Mouse (Mus musculus): ENCODE data around the gene Prkag1. TPM values are rescaled to one million over a fixed set of nuclear protein-coding genes. Genes with fewer than 3 reads are reported as not detected.

The Prkag1 gene
- polyA plus RNA-seq, 1 experiment from 2014 or later: 128 TPM

DNA sequence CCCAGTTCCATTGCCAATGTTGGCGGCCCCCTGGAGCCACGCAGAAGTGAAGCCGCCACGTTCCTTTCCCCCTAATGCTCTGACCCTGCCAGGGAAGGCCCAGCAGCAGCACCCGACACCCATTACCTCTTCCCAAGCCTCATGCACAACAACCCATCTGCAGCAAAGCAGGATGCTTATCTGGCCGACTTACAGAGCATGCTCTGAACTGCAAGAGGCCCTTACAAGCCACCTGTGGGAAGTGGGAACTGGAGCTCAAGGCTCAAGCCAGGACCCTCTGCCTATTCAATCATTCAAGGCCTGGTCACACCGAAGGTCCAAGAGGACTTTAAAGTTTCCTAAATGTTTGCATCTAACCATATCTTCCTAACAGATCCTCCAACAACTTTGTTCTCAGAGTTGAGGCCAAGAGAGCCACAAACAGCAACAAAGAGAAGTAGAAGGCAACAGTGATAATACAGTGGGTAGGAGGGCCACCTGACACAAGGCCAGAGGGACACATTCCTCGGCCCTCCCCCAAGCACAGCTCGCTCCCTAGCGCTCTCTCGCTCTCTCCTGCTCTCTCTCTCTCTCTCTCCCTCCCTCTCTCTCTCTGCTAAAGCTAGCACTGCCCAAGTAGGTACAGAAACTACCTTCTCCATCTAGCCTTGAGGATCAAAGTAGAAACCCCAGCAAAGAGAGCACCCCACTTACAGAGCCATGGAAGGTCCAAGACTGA is 37.2 kb upstream of the Prkag1 start:
- DNase-seq (ENCODE audit: low spot score) (no peak), ATAC-seq (replicated peaks; ENCODE audit: low FRiP score) (no peak)
- peak overlapping the region; percentile 100 for H3K4me3 ChIP-seq (ENCODE audit: low read depth, low read length)
- H3K27ac ChIP-seq (ENCODE audit: low read depth, low read length): peak overlapping the region; percentile 68
- no peaks in the 10 kb centered on the region for H3K9me3 ChIP-seq (ENCODE audit: control insufficient read depth, low read length)
- H3K36me3 ChIP-seq (ENCODE audit: control insufficient read depth, insufficient read depth, low read length): peaks cover 31% of the 10 kb centered on the region
- peak overlapping the region; percentile 100 for H3K9ac ChIP-seq (ENCODE audit: low read depth, low read length)
- peaks cover 28% of the 10 kb centered on the region for H3K4me1 ChIP-seq (replicated peaks; ENCODE audit: control insufficient read depth, insufficient read depth, low read length)
- peak overlapping the region; percentile 98 for H3K4me2 ChIP-seq
- H3K27me3 ChIP-seq (replicated peaks; ENCODE audit: control insufficient read depth, insufficient read depth, low read length): no peaks in the 10 kb centered on the region
- WGBS: 31% methylated on average over 11 of the region's 11 CpGs

DNA sequence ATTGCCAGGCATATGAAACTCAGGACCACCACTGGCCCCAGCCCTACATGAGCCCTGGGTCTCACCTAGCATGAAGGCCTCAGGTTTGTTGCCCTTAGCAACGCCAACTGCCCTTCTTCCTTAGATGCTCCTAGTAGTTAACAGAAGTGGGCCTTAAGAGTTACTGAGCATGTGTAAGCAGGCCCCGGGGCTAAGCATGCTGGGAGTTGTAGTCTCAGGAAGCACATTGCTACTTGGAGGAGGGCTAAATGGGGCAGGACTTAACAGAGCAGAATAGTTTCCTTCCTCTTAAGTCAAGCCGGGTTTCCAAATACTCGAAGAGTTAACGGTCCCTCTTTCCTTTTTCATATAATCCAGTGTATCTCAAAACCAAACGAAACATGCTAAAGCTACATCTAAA is 36.0 kb upstream of the Prkag1 start:
- DNase-seq (ENCODE audit: low spot score) (no peak), ATAC-seq (replicated peaks; ENCODE audit: low FRiP score) (no peak)
- Histone ChIP-seq H3K4me2 (peak overlapping the region; percentile 98), H3K27me3 (replicated peaks; ENCODE audit: control insufficient read depth, insufficient read depth, low read length) (no peaks in the 10 kb centered on the region), H3K4me1 (replicated peaks; ENCODE audit: control insufficient read depth, insufficient read depth, low read length) (peaks cover 28% of the 10 kb centered on the region), H3K4me3 (ENCODE audit: low read depth, low read length) (peak overlapping the region; percentile 100), H3K27ac (ENCODE audit: low read depth, low read length) (peak overlapping the region; percentile 68; the same call in 1 of the 2 replicates), H3K9me3 (ENCODE audit: control insufficient read depth, low read length) (no peaks in the 10 kb centered on the region), H3K36me3 (ENCODE audit: control insufficient read depth, insufficient read depth, low read length) (peaks cover 43% of the 10 kb centered on the region), H3K9ac (ENCODE audit: low read depth, low read length) (peak overlapping the region; percentile 100)
- 44% methylated on average over 6 of the region's 6 CpGs for WGBS

DNA sequence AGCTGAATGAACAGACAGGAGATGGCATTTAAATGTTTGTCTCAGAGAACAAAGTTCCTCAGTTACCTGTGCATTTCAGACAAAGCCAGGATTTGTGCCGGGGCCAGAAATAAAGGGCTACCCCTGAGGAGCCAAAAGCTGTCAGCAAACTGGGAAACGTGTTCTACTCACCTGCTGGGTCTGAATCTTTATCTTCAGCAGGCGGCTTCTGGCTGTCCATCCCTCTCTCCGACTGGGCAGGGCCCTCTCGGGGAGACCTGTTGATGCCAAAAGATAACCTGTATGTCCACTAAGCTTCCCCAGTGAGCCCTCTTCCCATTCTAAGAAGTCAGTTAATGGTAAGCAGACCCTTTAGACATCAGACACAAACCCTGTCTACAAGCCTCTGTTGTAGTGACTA is 35.2 kb upstream of the Prkag1 start:
- H3K4me2 ChIP-seq: no peak overlapping the region
- H3K27me3 ChIP-seq (replicated peaks; ENCODE audit: control insufficient read depth, insufficient read depth, low read length): no peaks in the 10 kb centered on the region
- 87% methylated on average over 5 of the region's 5 CpGs for WGBS
- peaks cover 28% of the 10 kb centered on the region for H3K4me1 ChIP-seq (replicated peaks; ENCODE audit: control insufficient read depth, insufficient read depth, low read length)
- no peak overlapping the region for H3K4me3 ChIP-seq (ENCODE audit: low read depth, low read length)
- no peak for DNase-seq (ENCODE audit: low spot score)
- no peak for ATAC-seq (replicated peaks; ENCODE audit: low FRiP score)
- no peak overlapping the region for H3K27ac ChIP-seq (ENCODE audit: low read depth, low read length)
- H3K9ac ChIP-seq (ENCODE audit: low read depth, low read length): no peak overlapping the region
- H3K9me3 ChIP-seq (ENCODE audit: control insufficient read depth, low read length): no peaks in the 10 kb centered on the region
- peaks cover 51% of the 10 kb centered on the region for H3K36me3 ChIP-seq (ENCODE audit: control insufficient read depth, insufficient read depth, low read length)

DNA sequence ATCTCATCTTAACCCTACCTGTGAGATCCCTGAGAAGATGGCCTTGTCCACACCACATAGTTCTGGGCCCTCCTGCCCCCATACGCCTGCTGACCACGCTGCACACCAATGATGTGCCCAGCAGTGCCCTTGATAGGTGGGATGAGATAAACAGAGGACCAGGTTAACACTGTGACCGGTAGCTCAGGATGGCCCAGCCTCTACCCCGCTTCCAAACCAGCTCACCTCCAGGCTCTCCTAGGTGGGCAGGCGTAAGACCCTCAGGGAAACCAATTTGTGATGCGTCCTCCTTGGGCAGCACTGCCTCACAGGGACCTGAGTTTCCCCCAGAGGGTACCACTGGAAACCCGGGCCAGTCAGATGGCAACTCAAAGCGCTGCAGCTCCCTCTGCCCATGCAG is 34.5 kb upstream of the Prkag1 start:
- H3K4me3 ChIP-seq (ENCODE audit: low read depth, low read length): no peak overlapping the region
- H3K27me3 ChIP-seq (replicated peaks; ENCODE audit: control insufficient read depth, insufficient read depth, low read length): no peaks in the 10 kb centered on the region
- H3K4me2 ChIP-seq: no peak overlapping the region
- ATAC-seq (replicated peaks; ENCODE audit: low FRiP score) (no peak), DNase-seq (ENCODE audit: low spot score) (no peak)
- WGBS: 93% methylated on average over 8 of the region's 8 CpGs
- H3K36me3 ChIP-seq (ENCODE audit: control insufficient read depth, insufficient read depth, low read length): peaks cover 59% of the 10 kb centered on the region
- H3K4me1 ChIP-seq (replicated peaks; ENCODE audit: control insufficient read depth, insufficient read depth, low read length): peaks cover 28% of the 10 kb centered on the region
- H3K9me3 ChIP-seq (ENCODE audit: control insufficient read depth, low read length): no peaks in the 10 kb centered on the region
- no peak overlapping the region for H3K9ac ChIP-seq (ENCODE audit: low read depth, low read length)
- no peak overlapping the region for H3K27ac ChIP-seq (ENCODE audit: low read depth, low read length)

DNA sequence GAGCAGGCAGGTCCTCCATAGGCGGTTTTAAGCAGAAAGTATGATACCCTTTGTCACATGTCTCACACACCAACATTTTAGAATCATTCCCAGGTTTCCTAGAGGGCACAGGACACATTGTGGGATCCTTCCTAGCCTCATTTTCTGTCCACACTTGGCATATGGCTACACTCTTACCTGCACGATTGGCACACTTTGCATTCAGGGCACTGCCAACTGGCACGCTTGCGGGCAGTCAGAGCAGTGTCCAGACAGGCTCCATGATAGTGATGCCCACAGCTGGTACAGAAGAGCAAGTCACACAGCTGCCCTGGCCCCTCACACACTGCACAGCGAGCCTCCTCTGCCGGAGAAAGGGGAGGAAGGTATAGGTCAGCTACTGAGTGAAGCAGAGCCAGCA is 33.6 kb upstream of the Prkag1 start:
- Histone ChIP-seq H3K9ac (ENCODE audit: low read depth, low read length) (no peak overlapping the region), H3K36me3 (ENCODE audit: control insufficient read depth, insufficient read depth, low read length) (peaks cover 67% of the 10 kb centered on the region), H3K27ac (ENCODE audit: low read depth, low read length) (no peak overlapping the region), H3K4me3 (ENCODE audit: low read depth, low read length) (no peak overlapping the region), H3K27me3 (replicated peaks; ENCODE audit: control insufficient read depth, insufficient read depth, low read length) (no peaks in the 10 kb centered on the region), H3K4me1 (replicated peaks; ENCODE audit: control insufficient read depth, insufficient read depth, low read length) (peaks cover 27% of the 10 kb centered on the region), H3K4me2 (no peak overlapping the region), H3K9me3 (ENCODE audit: control insufficient read depth, low read length) (no peaks in the 10 kb centered on the region)
- WGBS: 93% methylated on average over 6 of the region's 6 CpGs
- ATAC-seq (replicated peaks; ENCODE audit: low FRiP score): no peak
- no peak for DNase-seq (ENCODE audit: low spot score)

- no peak overlapping the region for H3K27ac ChIP-seq (ENCODE audit: low read depth, low read length)
- H3K9me3 ChIP-seq (ENCODE audit: control insufficient read depth, low read length): no peaks in the 10 kb centered on the region
- H3K4me3 ChIP-seq (ENCODE audit: low read depth, low read length): no peak overlapping the region
- no peaks in the 10 kb centered on the region for H3K27me3 ChIP-seq (replicated peaks; ENCODE audit: control insufficient read depth, insufficient read depth, low read length)
- H3K4me1 ChIP-seq (replicated peaks; ENCODE audit: control insufficient read depth, insufficient read depth, low read length): peaks cover 14% of the 10 kb centered on the region
- WGBS: 88% methylated on average over 12 of the region's 12 CpGs
- H3K9ac ChIP-seq (ENCODE audit: low read depth, low read length): no peak overlapping the region
- no peak overlapping the region for H3K4me2 ChIP-seq
- no peak for DNase-seq (ENCODE audit: low spot score)
- no peak for ATAC-seq (replicated peaks; ENCODE audit: low FRiP score)
- peaks cover 76% of the 10 kb centered on the region for H3K36me3 ChIP-seq (ENCODE audit: control insufficient read depth, insufficient read depth, low read length)
Measured at GRCm38 (mm10) chr15:98863451-98863958, 32.2 kb upstream of the Prkag1 start.

GRCm38 (mm10) chr15:98861701-98862410 is 30.5 kb upstream of the Prkag1 start:
- Histone ChIP-seq H3K4me1 (replicated peaks; ENCODE audit: control insufficient read depth, insufficient read depth, low read length) (no peaks in the 10 kb centered on the region), H3K36me3 (ENCODE audit: control insufficient read depth, insufficient read depth, low read length) (peaks cover 93% of the 10 kb centered on the region), H3K27me3 (replicated peaks; ENCODE audit: control insufficient read depth, insufficient read depth, low read length) (no peaks in the 10 kb centered on the region), H3K27ac (ENCODE audit: low read depth, low read length) (no peak overlapping the region), H3K9ac (ENCODE audit: low read depth, low read length) (no peak overlapping the region), H3K4me2 (no peak overlapping the region), H3K4me3 (ENCODE audit: low read depth, low read length) (no peak overlapping the region), H3K9me3 (ENCODE audit: control insufficient read depth, low read length) (no peaks in the 10 kb centered on the region)
- 91% methylated on average over 21 of the region's 21 CpGs for whole genome bisulfite sequencing
- ATAC-seq (replicated peaks; ENCODE audit: low FRiP score): no peak
- no peak for DNase-seq (ENCODE audit: low spot score)

GRCm38 (mm10) chr15:98860921-98861320 is 29.6 kb upstream of the Prkag1 start:
- DNase-seq (ENCODE audit: low spot score): no peak
- H3K36me3 ChIP-seq (ENCODE audit: control insufficient read depth, insufficient read depth, low read length): peaks cover 93% of the 10 kb centered on the region
- no peaks in the 10 kb centered on the region for H3K27me3 ChIP-seq (replicated peaks; ENCODE audit: control insufficient read depth, insufficient read depth, low read length)
- H3K9me3 ChIP-seq (ENCODE audit: control insufficient read depth, low read length): no peaks in the 10 kb centered on the region
- H3K4me3 ChIP-seq (ENCODE audit: low read depth, low read length): no peak overlapping the region
- ATAC-seq (replicated peaks; ENCODE audit: low FRiP score): no peak
- H3K9ac ChIP-seq (ENCODE audit: low read depth, low read length): no peak overlapping the region
- WGBS: 95% methylated on average over 18 of the region's 18 CpGs
- H3K4me2 ChIP-seq: no peak overlapping the region
- no peak overlapping the region for H3K27ac ChIP-seq (ENCODE audit: low read depth, low read length)
- no peaks in the 10 kb centered on the region for H3K4me1 ChIP-seq (replicated peaks; ENCODE audit: control insufficient read depth, insufficient read depth, low read length)

Measured in liver, embryonic 11.5 days (tissue).